Mouse (Mus musculus): ENCODE results near the gene Eya4. TPM values are rescaled to one million over a fixed set of nuclear protein-coding genes. Genes with fewer than 3 reads are reported as not detected.

Eya4 gene
- total and polyA plus RNA-seq, 2 experiments from 2014 or later, result 0.48 to 0.95 TPM

DNA sequence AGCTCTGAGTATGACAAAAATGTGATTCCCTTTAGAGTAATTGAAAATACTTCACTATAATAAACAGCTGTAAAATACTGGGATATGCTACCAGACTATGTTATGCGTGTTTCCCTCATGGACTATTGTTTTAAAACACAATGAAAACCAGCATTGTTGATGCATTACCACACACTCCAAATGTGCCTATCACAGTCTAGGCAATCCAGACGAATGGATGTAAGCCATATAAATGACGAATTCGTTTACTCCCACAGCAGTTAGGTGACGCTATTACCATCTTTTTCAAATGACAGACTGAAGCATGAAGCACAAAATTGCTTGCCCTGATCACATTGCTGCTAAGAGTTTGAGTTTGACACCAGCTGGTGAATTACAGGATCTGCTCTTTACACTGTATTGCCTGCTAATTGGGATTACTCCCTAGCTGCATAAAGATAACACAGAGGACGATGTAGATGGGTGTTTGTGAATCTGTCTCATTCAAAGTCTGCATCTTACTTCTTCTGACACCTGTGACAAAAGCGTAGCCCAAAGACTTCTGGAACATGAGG lies 185.4 kb downstream of the Eya4 start:
- ATAC-seq (peak; percentile 83), DNase-seq (peak; percentile 29)
- no peak overlapping the region for H3K27ac ChIP-seq (ENCODE audit: low read depth, low read length)
- 36% methylated on average over 7 of the region's 7 CpGs for WGBS
- no peak overlapping the region for H3K4me2 ChIP-seq (ENCODE audit: low read depth)
- no peaks in the 10 kb centered on the region for H3K4me1 ChIP-seq (ENCODE audit: insufficient read depth)
- H3K9ac ChIP-seq, result no peak overlapping the region
- H3K27me3 ChIP-seq (ENCODE audit: insufficient read depth, low read length), result no peaks in the 10 kb centered on the region
- H3K9me3 ChIP-seq (ENCODE audit: low read length), result no peaks in the 10 kb centered on the region
- no peaks in the 10 kb centered on the region for H3K36me3 ChIP-seq (ENCODE audit: insufficient read depth)
- no peak; the same call in 1 of the 2 replicates for TF ChIP-seq CTCF (IDR thresholded peaks at IDR 0.05; ENCODE audit: low read depth)
- H3K4me3 ChIP-seq (ENCODE audit: low read depth, low read length), result no peak overlapping the region

DNA sequence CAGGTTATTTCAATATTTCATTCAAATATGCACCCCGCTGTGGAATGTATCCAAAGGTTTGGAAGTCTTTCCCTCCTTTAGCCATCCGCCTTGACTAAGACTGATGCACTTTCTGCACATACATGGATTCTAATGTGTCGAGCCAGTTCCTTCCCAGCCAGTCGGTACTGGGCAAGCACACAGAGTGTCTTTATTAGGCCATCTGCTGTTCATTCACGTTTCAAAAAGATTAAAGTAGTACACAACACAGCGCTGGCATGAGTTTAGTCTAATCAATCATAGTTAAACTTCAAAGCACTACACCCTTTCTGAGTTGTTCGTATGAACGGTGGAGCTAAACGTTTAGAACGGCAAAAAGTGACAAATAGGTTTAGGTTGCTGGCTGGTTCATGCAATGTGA lies 190.7 kb downstream of the Eya4 start:
- ATAC-seq (peak; percentile 40; the same call in 1 of the 2 replicates), DNase-seq (no peak)
- no peak overlapping the region for H3K4me2 ChIP-seq (ENCODE audit: low read depth)
- H3K4me3 ChIP-seq (ENCODE audit: low read depth, low read length), result no peak overlapping the region
- WGBS, result 32% methylated on average over 10 of the region's 10 CpGs
- no peaks in the 10 kb centered on the region for H3K4me1 ChIP-seq (ENCODE audit: insufficient read depth)
- H3K9ac ChIP-seq, result no peak overlapping the region
- H3K36me3 ChIP-seq (ENCODE audit: insufficient read depth), result no peaks in the 10 kb centered on the region
- no peaks in the 10 kb centered on the region for H3K9me3 ChIP-seq (ENCODE audit: low read length)
- no peak overlapping the region for H3K27ac ChIP-seq (ENCODE audit: low read depth, low read length)
- no peaks in the 10 kb centered on the region for H3K27me3 ChIP-seq (ENCODE audit: insufficient read depth, low read length)
- TF ChIP-seq CTCF (IDR thresholded peaks at IDR 0.05; ENCODE audit: low read depth), result no peak

DNA sequence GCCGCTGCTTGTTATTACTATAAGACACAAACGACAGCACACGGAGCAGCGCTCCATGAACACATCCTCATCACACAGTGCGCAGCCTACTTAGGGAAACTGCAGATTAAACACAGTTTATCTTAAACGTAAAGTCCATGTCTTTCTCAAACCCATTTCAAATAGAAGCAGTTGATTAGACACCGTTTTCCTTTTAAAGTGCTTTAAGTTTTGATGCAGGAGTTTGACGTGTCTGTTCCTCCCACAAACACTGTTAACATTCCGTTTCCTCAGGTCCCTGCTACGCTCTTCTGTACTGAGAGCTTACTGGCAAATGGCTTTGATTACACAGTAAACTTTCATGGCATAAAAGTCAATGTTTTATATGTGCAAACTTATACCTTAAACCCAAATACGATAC lies 191.4 kb downstream of the Eya4 start:
- no peaks in the 10 kb centered on the region for H3K9me3 ChIP-seq (ENCODE audit: low read length)
- H3K4me3 ChIP-seq (ENCODE audit: low read depth, low read length), result no peak overlapping the region
- H3K36me3 ChIP-seq (ENCODE audit: insufficient read depth), result no peaks in the 10 kb centered on the region
- H3K9ac ChIP-seq, result no peak overlapping the region
- 75% methylated on average over 11 of the region's 11 CpGs for WGBS
- no peak for TF ChIP-seq CTCF (IDR thresholded peaks at IDR 0.05; ENCODE audit: low read depth)
- H3K4me1 ChIP-seq (ENCODE audit: insufficient read depth), result no peaks in the 10 kb centered on the region
- no peak overlapping the region for H3K27ac ChIP-seq (ENCODE audit: low read depth, low read length)
- ATAC-seq, result no peak
- H3K4me2 ChIP-seq (ENCODE audit: low read depth), result no peak overlapping the region
- no peaks in the 10 kb centered on the region for H3K27me3 ChIP-seq (ENCODE audit: insufficient read depth, low read length)
- no peak for DNase-seq

DNA sequence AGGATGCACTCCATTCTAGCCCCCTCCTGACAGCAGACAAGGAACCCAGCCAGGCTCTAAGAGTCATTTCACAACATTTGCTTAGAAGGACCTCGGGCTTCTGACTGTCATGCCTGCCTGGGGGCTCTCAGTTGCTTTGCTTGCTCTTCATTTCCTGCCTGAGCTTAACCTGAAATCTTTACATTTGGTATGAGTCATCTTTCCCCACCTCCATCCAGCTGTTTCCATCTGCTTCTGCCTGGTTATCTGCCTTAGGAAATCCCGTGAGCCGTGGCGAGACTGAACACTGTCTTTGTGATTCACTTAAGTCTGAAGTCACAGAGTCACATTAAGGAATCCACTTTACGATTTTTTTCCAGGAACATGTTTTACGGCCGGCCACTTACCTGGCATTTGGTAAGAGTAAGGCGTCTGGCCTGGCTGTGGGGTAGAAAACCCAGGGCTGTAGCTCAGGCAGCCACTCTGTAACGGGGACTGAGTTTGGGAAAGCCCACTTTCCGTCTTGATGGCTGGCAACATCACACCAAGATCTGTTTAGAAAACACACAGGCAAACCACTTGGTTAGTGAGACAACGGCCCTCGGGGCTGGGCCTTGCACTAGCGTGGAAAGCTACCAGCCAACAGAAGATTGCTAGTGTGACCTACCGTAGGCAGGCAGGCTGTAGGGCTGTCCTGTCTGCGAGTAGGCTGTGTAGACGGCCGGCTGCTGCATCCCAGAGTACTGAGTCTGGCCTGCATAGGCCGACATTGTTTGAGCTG lies 193.5 kb downstream of the Eya4 start:
- H3K27ac ChIP-seq (ENCODE audit: low read depth, low read length), result no peak overlapping the region
- H3K4me2 ChIP-seq (ENCODE audit: low read depth), result no peak overlapping the region
- no peaks in the 10 kb centered on the region for H3K36me3 ChIP-seq (ENCODE audit: insufficient read depth)
- WGBS, result 83% methylated on average over 18 of the region's 18 CpGs
- DNase-seq, result no peak
- no peak overlapping the region for H3K9ac ChIP-seq
- H3K4me1 ChIP-seq (ENCODE audit: insufficient read depth), result no peaks in the 10 kb centered on the region
- ATAC-seq, result no peak
- H3K4me3 ChIP-seq (ENCODE audit: low read depth, low read length), result no peak overlapping the region
- TF ChIP-seq CTCF (IDR thresholded peaks at IDR 0.05; ENCODE audit: low read depth), result no peak
- H3K27me3 ChIP-seq (ENCODE audit: insufficient read depth, low read length), result no peaks in the 10 kb centered on the region
- no peaks in the 10 kb centered on the region for H3K9me3 ChIP-seq (ENCODE audit: low read length)

DNA sequence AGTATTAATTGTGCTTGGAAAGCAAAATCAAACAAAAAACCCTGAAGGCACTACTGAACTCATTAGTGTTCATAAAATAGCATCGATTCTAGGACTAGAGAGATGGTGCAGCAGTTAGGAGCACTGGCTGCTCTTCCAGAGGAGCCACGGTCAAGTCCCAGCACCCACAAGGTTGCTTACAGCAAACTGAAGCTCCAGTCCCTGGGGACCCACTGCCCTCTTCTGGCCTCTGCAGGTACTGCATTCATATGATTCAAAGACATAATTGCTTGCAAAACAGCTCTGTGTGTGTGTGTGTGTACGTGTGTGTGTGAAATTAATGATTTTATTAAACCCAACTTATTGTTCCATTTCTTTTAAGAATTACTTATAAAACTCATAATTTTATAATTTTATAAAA lies 200.2 kb downstream of the Eya4 start:
- Histone ChIP-seq H3K4me2 (ENCODE audit: low read depth) (no peak overlapping the region), H3K9ac (no peak overlapping the region), H3K27ac (ENCODE audit: low read depth, low read length) (no peak overlapping the region), H3K4me1 (ENCODE audit: insufficient read depth) (no peaks in the 10 kb centered on the region), H3K9me3 (ENCODE audit: low read length) (no peaks in the 10 kb centered on the region), H3K36me3 (ENCODE audit: insufficient read depth) (no peaks in the 10 kb centered on the region), H3K27me3 (ENCODE audit: insufficient read depth, low read length) (no peaks in the 10 kb centered on the region), H3K4me3 (ENCODE audit: low read depth, low read length) (no peak overlapping the region)
- no peak for ATAC-seq
- TF ChIP-seq CTCF (IDR thresholded peaks at IDR 0.05; ENCODE audit: low read depth), result peak; percentile 45
- 94% methylated on average over 3 of the region's 3 CpGs for WGBS
- no peak for DNase-seq

DNA sequence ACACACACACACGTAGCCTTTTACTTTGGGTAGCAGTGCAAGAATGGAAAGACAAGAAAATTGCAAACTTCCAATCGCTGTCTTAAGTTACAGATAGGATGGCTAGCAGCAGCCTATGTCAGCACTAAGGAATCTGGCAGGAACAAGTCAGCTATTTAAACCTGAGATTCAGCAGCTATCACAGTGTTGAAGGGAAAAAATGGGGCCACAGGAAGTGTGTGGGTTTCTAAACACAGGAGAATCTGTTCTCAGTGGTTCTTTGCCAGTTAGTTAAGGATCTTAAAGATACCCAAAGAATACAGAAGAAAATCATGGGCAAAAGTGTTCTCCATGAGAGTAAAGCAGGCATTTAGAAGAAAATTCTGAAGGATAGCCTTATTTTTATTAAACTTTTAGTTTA lies 206.0 kb downstream of the Eya4 start:
- WGBS, result 85% methylated on average over 2 of the region's 2 CpGs
- H3K9me3 ChIP-seq (ENCODE audit: low read length), result no peaks in the 10 kb centered on the region

DNA sequence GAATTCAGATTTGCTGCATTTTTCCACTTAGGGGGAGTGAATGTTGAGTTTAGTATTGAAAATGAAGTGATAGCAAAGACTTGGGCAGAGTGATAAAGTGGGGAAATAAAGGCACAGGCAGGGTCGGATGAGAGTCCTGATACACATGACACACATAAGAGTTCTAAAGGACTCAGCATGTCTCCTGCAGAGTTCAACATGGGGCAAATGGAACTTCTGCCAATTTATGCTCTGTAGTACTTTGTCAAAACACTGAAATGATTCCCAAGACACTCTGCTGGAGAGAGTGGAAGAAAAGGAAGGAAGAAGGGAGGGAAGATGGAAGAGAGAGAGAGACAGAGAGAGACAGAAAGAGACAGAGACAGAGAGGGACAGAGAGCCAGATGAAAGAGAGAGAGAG lies 222.6 kb downstream of the Eya4 start:
- H3K9me3 ChIP-seq (ENCODE audit: low read length), result no peaks in the 10 kb centered on the region
- 82% methylated on average over 1 of the region's 1 CpGs for WGBS
- no peak for ATAC-seq
- no peak overlapping the region for H3K4me2 ChIP-seq (ENCODE audit: low read depth)
- no peak overlapping the region for H3K27ac ChIP-seq (ENCODE audit: low read depth, low read length)
- no peaks in the 10 kb centered on the region for H3K36me3 ChIP-seq (ENCODE audit: insufficient read depth)
- TF ChIP-seq CTCF (IDR thresholded peaks at IDR 0.05; ENCODE audit: low read depth), result no peak
- no peaks in the 10 kb centered on the region for H3K4me1 ChIP-seq (ENCODE audit: insufficient read depth)
- H3K9ac ChIP-seq, result no peak overlapping the region
- no peak for DNase-seq
- no peaks in the 10 kb centered on the region for H3K27me3 ChIP-seq (ENCODE audit: insufficient read depth, low read length)
- H3K4me3 ChIP-seq (ENCODE audit: low read depth, low read length), result no peak overlapping the region

More for the DNA sequence above, 206.0 kb downstream of the Eya4 start:
- ATAC-seq (no peak), DNase-seq (no peak)
- Histone ChIP-seq H3K27me3 (ENCODE audit: insufficient read depth, low read length) (no peaks in the 10 kb centered on the region), H3K9ac (no peak overlapping the region), H3K36me3 (ENCODE audit: insufficient read depth) (no peaks in the 10 kb centered on the region), H3K4me3 (ENCODE audit: low read depth, low read length) (no peak overlapping the region), H3K27ac (ENCODE audit: low read depth, low read length) (no peak overlapping the region), H3K4me2 (ENCODE audit: low read depth) (no peak overlapping the region), H3K4me1 (ENCODE audit: insufficient read depth) (no peaks in the 10 kb centered on the region)
- TF ChIP-seq CTCF (IDR thresholded peaks at IDR 0.05; ENCODE audit: low read depth), result no peak

Measured in forebrain, postnatal 0 days (tissue).